In the genomic region with DNA sequence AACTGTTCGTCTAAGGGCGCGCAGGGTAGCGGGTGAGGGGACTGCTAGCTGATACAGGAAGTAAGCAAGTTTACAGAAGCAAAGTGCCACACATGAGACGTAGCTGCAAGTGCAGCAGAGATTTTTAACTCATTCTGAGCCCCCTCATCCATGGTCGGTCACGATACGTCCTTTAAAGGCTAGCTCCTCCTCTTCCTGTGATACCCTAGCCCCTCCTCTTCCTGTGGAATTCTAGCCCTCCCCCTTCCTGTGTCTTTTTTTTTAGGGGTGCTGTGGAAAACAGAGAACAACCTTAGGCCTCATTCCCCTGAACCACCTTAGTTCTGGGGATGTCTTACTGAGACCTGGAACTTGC, we compare ENCODE assay signal across 10 mouse cellular contexts.
A peak's percentile ranks its signal among the peaks of the same experiment; 100 is the strongest.
DNase-seq lines count a peak whose midpoint lies in the region; ATAC-seq and TF ChIP-seq lines count a peak whose summit lies in the region.
"Had no signal": no experiment of that assay in that cellular context is flagged by ENCODE, and none has a peak within 500 bp of the region (broad histone marks: within the 10 kb centered on the region; RNA-seq: fewer than 3 reads in every experiment).

No protein-coding gene starts in this region.

- no peak for ATAC-seq in embryonic facial prominence, embryonic 13.5 days (ENCODE audit: insufficient number of reproducible peaks, insufficient read depth, low FRiP score, low TSS enrichment, low read depth)

- 74% methylated on average over 8 of the region's 8 CpGs for WGBS in embryonic facial prominence, embryonic 13.5 days
- WGBS in embryonic facial prominence, embryonic 10.5 days, result 87% methylated on average over 8 of the region's 8 CpGs
- 40% methylated on average over 8 of the region's 8 CpGs for WGBS in bone marrow, adult 2 months

- H3K27ac ChIP-seq in embryonic facial prominence, embryonic 13.5 days, result no peak overlapping the region
- no peak overlapping the region for H3K27ac ChIP-seq in embryonic facial prominence, embryonic 10.5 days (replicated peaks)
- H3K27ac ChIP-seq in bone marrow, adult 2 months (ENCODE audit: control insufficient read depth, insufficient read depth, low read depth, low read length, poor library complexity), result no peak overlapping the region

- H3K4me2 ChIP-seq in embryonic facial prominence, embryonic 13.5 days, result 0 out of 2 replicates have a peak overlapping the region, but pooled peaks have one; percentile 16

- no peak for TF ChIP-seq POLR2A in bone marrow, adult 2 months (IDR thresholded peaks at IDR 0.05; ENCODE audit: borderline replicate concordance, control insufficient read depth, low read depth, low read length)

- no peaks in the 10 kb centered on the region; the same call in 1 of the 2 replicates for H3K4me1 ChIP-seq in embryonic facial prominence, embryonic 13.5 days
- H3K4me1 ChIP-seq in embryonic facial prominence, embryonic 10.5 days, result 0 out of 2 replicates have a peak, but pooled peaks cover 3% of the 10 kb centered on the region
- peaks cover 1% of the 10 kb centered on the region; the same call in 1 of the 2 replicates for H3K4me1 ChIP-seq in bone marrow, adult 2 months (ENCODE audit: control insufficient read depth, insufficient read depth, low read length)

- H3K9me3 ChIP-seq in embryonic facial prominence, embryonic 13.5 days, result no peaks in the 10 kb centered on the region
- H3K9me3 ChIP-seq in embryonic facial prominence, embryonic 10.5 days, result no peaks in the 10 kb centered on the region

- no peak overlapping the region for H3K4me3 ChIP-seq in embryonic facial prominence, embryonic 13.5 days
- H3K4me3 ChIP-seq in embryonic facial prominence, embryonic 10.5 days, result no peak overlapping the region
- peak overlapping the region; percentile 23 for H3K4me3 ChIP-seq in bone marrow, adult 2 months (replicated peaks; ENCODE audit: control insufficient read depth, low read depth, low read length)

- no peaks in the 10 kb centered on the region for H3K27me3 ChIP-seq in embryonic facial prominence, embryonic 13.5 days
- H3K27me3 ChIP-seq in embryonic facial prominence, embryonic 10.5 days (replicated peaks; ENCODE audit: low read depth, poor library complexity, severe bottlenecking), result no peaks in the 10 kb centered on the region

- no peaks in the 10 kb centered on the region for H3K36me3 ChIP-seq in embryonic facial prominence, embryonic 13.5 days
- no peaks in the 10 kb centered on the region for H3K36me3 ChIP-seq in embryonic facial prominence, embryonic 10.5 days (replicated peaks)

- DNase-seq in embryonic facial prominence, embryonic 10.5 days (ENCODE audit: low spot score), result no peak
- peak; percentile 12 for DNase-seq in kidney, adult 9 months
- DNase-seq in kidney, postnatal 14 days, result no peak
- DNase-seq in lung, postnatal 10 days, result peak; percentile 65
- no peak for DNase-seq in c-Kit-positive CD71-positive TER-119-positive erythroid progenitor cells, embryonic 14.5 days (ENCODE audit: low spot score)
- DNase-seq in T-cell, adult 2 months (ENCODE audit: low spot score), result no peak
- DNase-seq: liver; right cerebral cortex, postnatal 25 days had no signal

- no peak overlapping the region for H3K9ac ChIP-seq in embryonic facial prominence, embryonic 13.5 days

- no peak for TF ChIP-seq CTCF in bone marrow, adult 2 months (IDR thresholded peaks at IDR 0.05; ENCODE audit: control insufficient read depth, insufficient read depth, low read length)

Comparison
In these comparisons a context has a peak if more than half of its experiments do, and no peak if none do; other contexts are left out.
1. DNase-seq: peak in kidney, adult 9 months (single experiment) and lung, postnatal 10 days (single experiment); none in embryonic facial prominence, embryonic 10.5 days (single experiment), kidney, postnatal 14 days (single experiment), c-Kit-positive CD71-positive TER-119-positive erythroid progenitor cells, embryonic 14.5 days (single experiment) and T-cell, adult 2 months (single experiment).